Mouse (Mus musculus): ENCODE data around the gene Nek3. TPM values are rescaled to one million over a fixed set of nuclear protein-coding genes. Genes with fewer than 3 reads are reported as not detected.
A peak's percentile ranks its signal among the peaks of the same experiment; 100 is the strongest.

The Nek3 gene
- total and polyA plus RNA-seq, 2 experiments from 2014 or later = 1.5 to 7.1 TPM

GRCm38 (mm10) chr8:22132062-22132461 lies 34.2 kb downstream of the Nek3 start:
- H3K9ac ChIP-seq (replicated peaks; ENCODE audit: low read length) = no peak overlapping the region
- H3K4me2 ChIP-seq (ENCODE audit: low read depth, low read length) = no peak overlapping the region
- no peak overlapping the region for H3K4me3 ChIP-seq (ENCODE audit: low read length)
- no peaks in the 10 kb centered on the region for H3K9me3 ChIP-seq (ENCODE audit: low read length)
- no peaks in the 10 kb centered on the region for H3K4me1 ChIP-seq (ENCODE audit: insufficient read depth, low read length)
- H3K27ac ChIP-seq = no peak overlapping the region
- 90% methylated on average over 12 of the region's 12 CpGs for WGBS
- no peak for ATAC-seq
- no peaks in the 10 kb centered on the region for H3K27me3 ChIP-seq (ENCODE audit: insufficient read depth, low read length)
- no peak for TF ChIP-seq CTCF (IDR thresholded peaks at IDR 0.05; ENCODE audit: low read depth)
- no peak for DNase-seq (ENCODE audit: low spot score)
- H3K36me3 ChIP-seq (ENCODE audit: insufficient read depth, low read length) = peaks cover 6% of the 10 kb centered on the region

- 1% methylated on average over 29 of the region's 29 CpGs for WGBS
- H3K4me2 ChIP-seq (ENCODE audit: low read depth, low read length) = peak within 1 kb of the TSS; percentile 73
- no peaks in the 10 kb centered on the region for H3K36me3 ChIP-seq (ENCODE audit: insufficient read depth, low read length)
- no peak within 1 kb of the TSS; the same call in 1 of the 2 replicates for H3K27ac ChIP-seq
- DNase-seq (ENCODE audit: low spot score) (peak; percentile 70), ATAC-seq (peak; percentile 77)
- H3K4me3 ChIP-seq (ENCODE audit: low read length) = peak within 1 kb of the TSS; percentile 37
- H3K9ac ChIP-seq (replicated peaks; ENCODE audit: low read length) = peak within 1 kb of the TSS; percentile 30
- peak; percentile 67 for TF ChIP-seq CTCF (IDR thresholded peaks at IDR 0.05; ENCODE audit: low read depth)
- peaks cover 6% of the 10 kb centered on the region; the same call in 1 of the 2 replicates for H3K4me1 ChIP-seq (ENCODE audit: insufficient read depth, low read length)
- no peaks in the 10 kb centered on the region for H3K9me3 ChIP-seq (ENCODE audit: low read length)
- H3K27me3 ChIP-seq (ENCODE audit: insufficient read depth, low read length) = no peaks in the 10 kb centered on the region
Measured at GRCm38 (mm10) chr8:22124220-22125152, 41.7 kb downstream of the Nek3 start, which contains the start of gene Nek5. Gene Nek5, minus strand, starts transcription at chr8:22125053.

- H3K4me2 ChIP-seq (ENCODE audit: low read depth, low read length) = no peak overlapping the region
- no peaks in the 10 kb centered on the region for H3K9me3 ChIP-seq (ENCODE audit: low read length)
- H3K4me3 ChIP-seq (ENCODE audit: low read length) = no peak overlapping the region
- no peaks in the 10 kb centered on the region for H3K27me3 ChIP-seq (ENCODE audit: insufficient read depth, low read length)
- TF ChIP-seq CTCF (IDR thresholded peaks at IDR 0.05; ENCODE audit: low read depth) = no peak
- no peak overlapping the region for H3K9ac ChIP-seq (replicated peaks; ENCODE audit: low read length)
- no peaks in the 10 kb centered on the region for H3K36me3 ChIP-seq (ENCODE audit: insufficient read depth, low read length)
- no peaks in the 10 kb centered on the region for H3K4me1 ChIP-seq (ENCODE audit: insufficient read depth, low read length)
- 78% methylated on average over 4 of the region's 4 CpGs for WGBS
- no peak for DNase-seq (ENCODE audit: low spot score)
- no peak for ATAC-seq
- H3K27ac ChIP-seq = no peak overlapping the region
Measured at GRCm38 (mm10) chr8:22107020-22107419, 59.2 kb downstream of the Nek3 start.

- Histone ChIP-seq H3K4me2 (ENCODE audit: low read depth, low read length) (no peak overlapping the region), H3K9me3 (ENCODE audit: low read length) (no peaks in the 10 kb centered on the region), H3K9ac (replicated peaks; ENCODE audit: low read length) (no peak overlapping the region), H3K27ac (no peak overlapping the region), H3K27me3 (ENCODE audit: insufficient read depth, low read length) (no peaks in the 10 kb centered on the region), H3K4me1 (ENCODE audit: insufficient read depth, low read length) (no peaks in the 10 kb centered on the region), H3K36me3 (ENCODE audit: insufficient read depth, low read length) (no peaks in the 10 kb centered on the region), H3K4me3 (ENCODE audit: low read length) (no peak overlapping the region)
- no peak for ATAC-seq
- peak; percentile 46 for TF ChIP-seq CTCF (IDR thresholded peaks at IDR 0.05; ENCODE audit: low read depth)
- DNase-seq (ENCODE audit: low spot score) = peak; percentile 8
- 49% methylated on average over 8 of the region's 8 CpGs for WGBS
Measured at GRCm38 (mm10) chr8:22091568-22091967, 74.7 kb downstream of the Nek3 start.

- DNase-seq (ENCODE audit: low spot score) (no peak), ATAC-seq (no peak)
- WGBS = 90% methylated on average over 4 of the region's 4 CpGs
- Histone ChIP-seq H3K27me3 (ENCODE audit: insufficient read depth, low read length) (no peaks in the 10 kb centered on the region), H3K4me3 (ENCODE audit: low read length) (no peak overlapping the region), H3K9me3 (ENCODE audit: low read length) (no peaks in the 10 kb centered on the region), H3K27ac (no peak overlapping the region), H3K9ac (replicated peaks; ENCODE audit: low read length) (no peak overlapping the region), H3K36me3 (ENCODE audit: insufficient read depth, low read length) (no peaks in the 10 kb centered on the region), H3K4me2 (ENCODE audit: low read depth, low read length) (no peak overlapping the region), H3K4me1 (ENCODE audit: insufficient read depth, low read length) (no peaks in the 10 kb centered on the region)
- TF ChIP-seq CTCF (IDR thresholded peaks at IDR 0.05; ENCODE audit: low read depth) = no peak
Measured at GRCm38 (mm10) chr8:22089226-22089625, 77.0 kb downstream of the Nek3 start.

- TF ChIP-seq CTCF (IDR thresholded peaks at IDR 0.05; ENCODE audit: low read depth) = no peak
- Histone ChIP-seq H3K4me1 (ENCODE audit: insufficient read depth, low read length) (no peaks in the 10 kb centered on the region), H3K9me3 (ENCODE audit: low read length) (no peaks in the 10 kb centered on the region), H3K36me3 (ENCODE audit: insufficient read depth, low read length) (no peaks in the 10 kb centered on the region), H3K4me2 (ENCODE audit: low read depth, low read length) (no peak overlapping the region), H3K9ac (replicated peaks; ENCODE audit: low read length) (no peak overlapping the region), H3K27me3 (ENCODE audit: insufficient read depth, low read length) (no peaks in the 10 kb centered on the region), H3K4me3 (ENCODE audit: low read length) (no peak overlapping the region), H3K27ac (no peak overlapping the region)
- DNase-seq (ENCODE audit: low spot score) = no peak
- ATAC-seq = no peak
- 88% methylated on average over 9 of the region's 9 CpGs for WGBS
Measured at GRCm38 (mm10) chr8:22079313-22080007, 86.8 kb downstream of the Nek3 start.

Other genes with a start within 250 kb of the Nek3 start
- gene Defb15, start 233.7 kb downstream of the Nek3 start, total RNA-seq (2014; rRNA removed) = not detected in 2 replicates
- not detected in 2 replicates for gene Defb15, start 233.7 kb downstream of the Nek3 start, polyA plus RNA-seq (2015; fragmentation: Nextera tagmentation; extraction: Ambion mirVana)
- not detected in 2 replicates for gene Defb35, start 228.1 kb downstream of the Nek3 start, total RNA-seq (2014; rRNA removed)
- gene Defb35, start 228.1 kb downstream of the Nek3 start, polyA plus RNA-seq (2015; fragmentation: Nextera tagmentation; extraction: Ambion mirVana) = not detected in 2 replicates
- not detected in 2 replicates for gene Defb13, start 219.7 kb downstream of the Nek3 start, total RNA-seq (2014; rRNA removed)
- gene Defb13, start 219.7 kb downstream of the Nek3 start, polyA plus RNA-seq (2015; fragmentation: Nextera tagmentation; extraction: Ambion mirVana) = not detected in 2 replicates
- gene Fam90a1a, start 207.7 kb downstream of the Nek3 start, total RNA-seq (2014; rRNA removed) = not detected in 2 replicates
- gene Fam90a1a, start 207.7 kb downstream of the Nek3 start, polyA plus RNA-seq (2015; fragmentation: Nextera tagmentation; extraction: Ambion mirVana) = not detected in 2 replicates
- gene Ccdc70, start 196.7 kb downstream of the Nek3 start, total RNA-seq (2014; rRNA removed) = not detected in 2 replicates
- not detected in 2 replicates for gene Ccdc70, start 196.7 kb downstream of the Nek3 start, polyA plus RNA-seq (2015; fragmentation: Nextera tagmentation; extraction: Ambion mirVana)
- gene Atp7b, start 106.1 kb downstream of the Nek3 start, total RNA-seq (2014; rRNA removed) = 6.3 and 8.4 TPM in 2 replicates
- 2.4 and 2.6 TPM in 2 replicates for gene Atp7b, start 106.1 kb downstream of the Nek3 start, polyA plus RNA-seq (2015; fragmentation: Nextera tagmentation; extraction: Ambion mirVana)
- gene Alg11, start 105.7 kb downstream of the Nek3 start, total RNA-seq (2014; rRNA removed) = 36.2 and 36.6 TPM in 2 replicates
- 29.2 and 36.1 TPM in 2 replicates for gene Alg11, start 105.7 kb downstream of the Nek3 start, polyA plus RNA-seq (2015; fragmentation: Nextera tagmentation; extraction: Ambion mirVana)
- 1.5 and 1.8 TPM in 2 replicates for gene Nek5, start 41.4 kb downstream of the Nek3 start, total RNA-seq (2014; rRNA removed)
- 1.6 and 1.8 TPM in 2 replicates for gene Nek5, start 41.4 kb downstream of the Nek3 start, polyA plus RNA-seq (2015; fragmentation: Nextera tagmentation; extraction: Ambion mirVana)
- gene Ckap2, start 19.4 kb upstream of the Nek3 start, total RNA-seq (2014; rRNA removed) = 7.9 and 11.4 TPM in 2 replicates
- 12.5 and 16.3 TPM in 2 replicates for gene Ckap2, start 19.4 kb upstream of the Nek3 start, polyA plus RNA-seq (2015; fragmentation: Nextera tagmentation; extraction: Ambion mirVana)
- gene Vps36, start 26.4 kb upstream of the Nek3 start, total RNA-seq (2014; rRNA removed) = 26.7 and 29.9 TPM in 2 replicates
- gene Vps36, start 26.4 kb upstream of the Nek3 start, polyA plus RNA-seq (2015; fragmentation: Nextera tagmentation; extraction: Ambion mirVana) = 39.0 and 40.3 TPM in 2 replicates
- gene Thsd1, start 60.9 kb upstream of the Nek3 start, total RNA-seq (2014; rRNA removed) = 7.1 and 8.5 TPM in 2 replicates
- 5.0 and 5.4 TPM in 2 replicates for gene Thsd1, start 60.9 kb upstream of the Nek3 start, polyA plus RNA-seq (2015; fragmentation: Nextera tagmentation; extraction: Ambion mirVana)
- gene Tpte, start 117.0 kb upstream of the Nek3 start, total RNA-seq (2014; rRNA removed) = not detected in 2 replicates
- gene Tpte, start 117.0 kb upstream of the Nek3 start, polyA plus RNA-seq (2015; fragmentation: Nextera tagmentation; extraction: Ambion mirVana) = 0.06 TPM in 1 of 2 replicates, not detected in the other
- 8.5 and 9.3 TPM in 2 replicates for gene Slc25a15, start 232.2 kb upstream of the Nek3 start, total RNA-seq (2014; rRNA removed)
- gene Slc25a15, start 232.2 kb upstream of the Nek3 start, polyA plus RNA-seq (2015; fragmentation: Nextera tagmentation; extraction: Ambion mirVana) = 9.3 and 9.9 TPM in 2 replicates
- gene Mrps31, start 244.9 kb upstream of the Nek3 start, total RNA-seq (2014; rRNA removed) = 14.3 and 18.4 TPM in 2 replicates
- gene Mrps31, start 244.9 kb upstream of the Nek3 start, polyA plus RNA-seq (2015; fragmentation: Nextera tagmentation; extraction: Ambion mirVana) = 31.9 and 33.9 TPM in 2 replicates